Mouse (Mus musculus) layer of hippocampus, postnatal 25 days (tissue): Measurements from ENCODE around the gene Gm10439. TPM values are rescaled to one million over a fixed set of nuclear protein-coding genes. Genes with fewer than 3 reads are reported as not detected.
"Not testable (repeated sequence)": the region's sequence is repeated elsewhere in the genome, so short reads cannot be mapped to it uniquely, and the experiment has no call there.

Experiments
- DNase-seq, 2 experiments: peaks; one replicate each; pipeline ENCODE4 v3.0.0; 2022; ENCODE audit warnings: mixed read lengths in 2 of 2, low spot score in 1 of 2; ENCODE audit errors: extremely low spot score in 1 of 2
- total RNA-seq, 2 experiments: library from RNA; stranded (reverse); gene quantifications; 2 replicates each; pipeline ENCODE4 v1.2.3; 2021

Gene Gm10439
- total RNA-seq = not detected

DNA sequence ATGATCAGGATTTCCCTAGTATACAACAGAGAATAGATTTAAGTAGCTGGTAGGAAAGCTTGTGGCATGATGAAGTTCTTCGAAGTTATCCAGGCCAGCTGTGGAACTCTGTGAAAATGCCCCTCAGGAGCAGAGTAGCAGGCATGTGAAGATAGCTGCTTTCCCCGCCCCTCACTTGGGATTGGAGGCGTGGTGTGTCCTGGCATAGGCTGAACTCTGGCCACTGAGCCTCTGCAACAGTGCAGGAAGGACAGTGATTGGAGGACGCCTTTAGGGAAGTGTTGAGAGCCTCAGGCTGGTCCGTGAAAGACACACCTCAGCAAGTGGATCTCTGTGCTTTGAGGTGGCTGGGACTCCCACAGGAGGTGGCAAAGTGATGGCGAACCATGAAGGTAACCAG lies at the start of gene Gm10439:
Gene Gm10439 (plus strand): TSS at position 301 of the 400 bp plus-strand sequence.
- not testable (repeated sequence) for DNase-seq

Other genes starting within 250 kb of the Gm10439 start
- not detected for gene Gm15085, start 147.0 kb upstream of the Gm10439 start, total RNA-seq
- not detected for gene Gm15097, start 189.9 kb downstream of the Gm10439 start, total RNA-seq